Mouse (Mus musculus) T-helper 17 cell (primary cell): ENCODE measurements around the gene Pde11a.

ENCODE experiments used
- in situ Hi-C, 2 experiments: fragments of 300-600 bp; cut with MboI, MseI; formaldehyde crosslinking; loops; 1 replicate in 1 of 2; 2 replicates in 1 of 2; pipeline ENCODE4 v1.15.1; 2025; ENCODE audit warnings: high pct_unique_total_duplicates in 2 of 2

The Pde11a gene

GRCm38 (mm10) chr2:76099726-76100347 lies 238.7 kb downstream of the Pde11a start:
- in situ Hi-C loops, result loop anchor here in 1 of 2 experiments (10.0 kb wide), 1 partner anchor 2005 kb away; no protein-coding TSS in a partner anchor

- in situ Hi-C loops, result loop anchor here in 1 of 2 experiments (10.0 kb wide), 1 partner anchor 2004 kb away; no protein-coding TSS in a partner anchor
These were observed 240.2 kb downstream of the Pde11a start for GRCm38 (mm10) chr2:76098381-76098780.

- in situ Hi-C loops, result loop anchor here in 1 of 2 experiments (10.0 kb wide), 1 partner anchor 2003 kb away; no protein-coding TSS in a partner anchor
These were observed 240.7 kb downstream of the Pde11a start for GRCm38 (mm10) chr2:76097847-76098246.

GRCm38 (mm10) chr2:76097284-76097683 lies 241.3 kb downstream of the Pde11a start:
- in situ Hi-C loops, result loop anchor here in 1 of 2 experiments (10.0 kb wide), 1 partner anchor 2002 kb away; no protein-coding TSS in a partner anchor

- in situ Hi-C loops, result loop anchor here in 1 of 2 experiments (10.0 kb wide), 1 partner anchor 2001 kb away; no protein-coding TSS in a partner anchor
These were observed 242.7 kb downstream of the Pde11a start for GRCm38 (mm10) chr2:76095861-76096260.

GRCm38 (mm10) chr2:76090506-76090905 lies 248.1 kb downstream of the Pde11a start:
- in situ Hi-C loops, result loop anchor here in 1 of 2 experiments (10.0 kb wide), 1 partner anchor 1996 kb away; no protein-coding TSS in a partner anchor

- in situ Hi-C loops, result no loop called here
These were observed 249.7 kb downstream of the Pde11a start for GRCm38 (mm10) chr2:76088844-76089243.

- in situ Hi-C loops, result no loop called here
These were observed 250.2 kb downstream of the Pde11a start for GRCm38 (mm10) chr2:76088413-76088812.

- in situ Hi-C loops, result no loop called here
These were observed 251.4 kb downstream of the Pde11a start for GRCm38 (mm10) chr2:76087170-76087569.

GRCm38 (mm10) chr2:76084982-76085381 lies 253.6 kb downstream of the Pde11a start:
- in situ Hi-C loops, result no loop called here

- in situ Hi-C loops, result no loop called here
These were observed 254.7 kb downstream of the Pde11a start for GRCm38 (mm10) chr2:76083901-76084300.

- in situ Hi-C loops, result no loop called here
These were observed 255.2 kb downstream of the Pde11a start for GRCm38 (mm10) chr2:76083396-76083795.

- in situ Hi-C loops, result no loop called here
These were observed 256.6 kb downstream of the Pde11a start for GRCm38 (mm10) chr2:76081991-76082390.

GRCm38 (mm10) chr2:76080549-76080948 lies 258.0 kb downstream of the Pde11a start:
- in situ Hi-C loops, result no loop called here

GRCm38 (mm10) chr2:76076838-76077237 lies 261.7 kb downstream of the Pde11a start:
- in situ Hi-C loops, result no loop called here

GRCm38 (mm10) chr2:76076047-76076446 lies 262.5 kb downstream of the Pde11a start:
- in situ Hi-C loops, result no loop called here

- in situ Hi-C loops, result loop anchor here (5.0 kb wide), 1 partner anchor 76 kb away; no protein-coding TSS in a partner anchor
These were observed 265.5 kb downstream of the Pde11a start for GRCm38 (mm10) chr2:76073079-76073478.

GRCm38 (mm10) chr2:76070432-76071306 lies 267.9 kb downstream of the Pde11a start:
- in situ Hi-C loops, result loop anchor here (5.0 kb wide), 1 partner anchor 73 kb away; no protein-coding TSS in a partner anchor

GRCm38 (mm10) chr2:76069238-76069637 lies 269.3 kb downstream of the Pde11a start:
- in situ Hi-C loops, result loop anchor here (5.0 to 10.0 kb wide), 2 partner anchors 282 to 464 kb away; no protein-coding TSS in a partner anchor

GRCm38 (mm10) chr2:76068155-76068554 lies 270.4 kb downstream of the Pde11a start:
- in situ Hi-C loops, result loop anchor here (5.0 to 10.0 kb wide), 2 partner anchors 281 to 463 kb away; no protein-coding TSS in a partner anchor

- in situ Hi-C loops, result loop anchor here (5.0 to 10.0 kb wide), 2 partner anchors 280 to 462 kb away; no protein-coding TSS in a partner anchor
These were observed 271.4 kb downstream of the Pde11a start for GRCm38 (mm10) chr2:76067144-76067543.

GRCm38 (mm10) chr2:76065292-76065691 lies 273.3 kb downstream of the Pde11a start:
- in situ Hi-C loops, result loop anchor here (5.0 to 10.0 kb wide), 2 partner anchors 278 to 460 kb away; no protein-coding TSS in a partner anchor
